Mouse (Mus musculus) E14TG2a.4 (cell line): ENCODE data around the gene Tmem56.
A peak's percentile ranks its signal among the peaks of the same experiment; 100 is the strongest.

Experiments
- CTCF ChIP-seq: conservative IDR thresholded peaks from 2 replicates; pipeline ENCODE4 v1.5.1; 2014; ENCODE audit warnings: low read length
- NANOG ChIP-seq: IDR thresholded peaks from 2 replicates; pipeline ENCODE4 v1.6.1; 2014; ENCODE audit warnings: borderline replicate concordance, low read length, mixed read lengths
- POU5F1 ChIP-seq: IDR thresholded peaks from 2 replicates; pipeline ENCODE4 v1.6.1; 2014; ENCODE audit warnings: low read length, borderline replicate concordance

DNA sequence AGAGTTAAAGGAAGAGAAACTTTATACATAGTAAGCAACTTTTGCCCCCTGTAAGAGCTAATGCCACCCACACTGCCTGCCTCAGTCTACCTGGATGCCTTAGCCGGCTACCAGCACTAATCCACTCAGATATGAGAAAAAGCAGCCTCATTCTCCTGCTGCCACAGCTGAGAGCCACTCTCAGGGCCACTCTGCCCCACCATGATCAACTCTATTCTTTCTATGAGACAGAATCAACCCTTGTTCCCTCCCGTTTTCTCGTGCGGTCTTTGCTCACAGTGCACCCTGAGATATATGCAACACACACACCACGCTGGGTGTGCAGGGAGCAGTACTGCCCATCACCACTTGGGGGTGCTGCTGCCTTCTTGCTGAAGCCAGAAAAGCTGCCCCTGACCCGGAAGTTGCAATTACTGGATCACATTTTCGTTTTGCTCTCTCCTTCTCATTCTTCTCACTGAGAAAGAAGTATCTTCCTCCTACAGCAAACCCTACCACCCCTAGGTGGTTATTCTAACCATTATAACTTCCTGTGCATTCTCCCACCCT, 119.6 kb downstream of the Tmem56 start:
- TF ChIP-seq CTCF (peak; percentile 62), NANOG (no peak), POU5F1 (no peak)
